Mouse (Mus musculus) kidney, postnatal 4 days (tissue): ENCODE results near the gene Rtraf.
"Not testable (repeated sequence)": the region's sequence is repeated elsewhere in the genome, so short reads cannot be mapped to it uniquely, and the experiment has no call there.

Experiments
- DNase-seq, 2 experiments: peaks; one replicate each; pipeline ENCODE4 v3.0.0; 2021; ENCODE audit warnings: mixed read lengths in 2 of 2

Rtraf gene

GRCm38 (mm10) chr14:19823321-19824142 is at the start of gene Rtraf:
Gene Rtraf (minus strand): TSS chr14:19823824.
- peak; percentile 96 to 97 for DNase-seq

- DNase-seq = peak; percentile 22 to 26
Observed at GRCm38 (mm10) chr14:19867286-19867935, 43.8 kb upstream of the Rtraf start.

- DNase-seq = not testable (repeated sequence)
Observed at GRCm38 (mm10) chr14:19865121-19865520, 41.5 kb upstream of the Rtraf start.

GRCm38 (mm10) chr14:19861311-19862080 is 37.9 kb upstream of the Rtraf start:
- no peak for DNase-seq

GRCm38 (mm10) chr14:19860281-19860680 is 36.7 kb upstream of the Rtraf start:
- DNase-seq = no peak

- peak in 1 of 2 experiments; percentile 14 for DNase-seq
Observed at GRCm38 (mm10) chr14:19858808-19859776, 35.5 kb upstream of the Rtraf start.

GRCm38 (mm10) chr14:19858279-19858678 is 34.7 kb upstream of the Rtraf start:
- no peak for DNase-seq

- DNase-seq = no peak
Observed at GRCm38 (mm10) chr14:19853471-19853870, 29.8 kb upstream of the Rtraf start.

GRCm38 (mm10) chr14:19839600-19840332 is 16.1 kb upstream of the Rtraf start:
- peak; percentile 78 to 82 for DNase-seq

GRCm38 (mm10) chr14:19836289-19836688 is 12.7 kb upstream of the Rtraf start:
- no peak for DNase-seq

- DNase-seq = no peak
Observed at GRCm38 (mm10) chr14:19825481-19825880, 1.9 kb upstream of the Rtraf start.

GRCm38 (mm10) chr14:19821686-19822085 is 1.9 kb downstream of the Rtraf start:
- DNase-seq = no peak

GRCm38 (mm10) chr14:19817949-19818348 is 5.7 kb downstream of the Rtraf start:
- peak; percentile 92 to 93 for DNase-seq

GRCm38 (mm10) chr14:19813061-19813460 is 10.6 kb downstream of the Rtraf start:
- no peak for DNase-seq

- no peak for DNase-seq
Observed at GRCm38 (mm10) chr14:19809934-19810333, 13.7 kb downstream of the Rtraf start.

- DNase-seq = no peak
Observed at GRCm38 (mm10) chr14:19807858-19808257, 15.8 kb downstream of the Rtraf start.

GRCm38 (mm10) chr14:19807339-19807738 is 16.3 kb downstream of the Rtraf start:
- no peak for DNase-seq

- peak; percentile 32 to 46 for DNase-seq
Observed at GRCm38 (mm10) chr14:19803623-19804022, 20.0 kb downstream of the Rtraf start.

GRCm38 (mm10) chr14:19803222-19803621 is 20.4 kb downstream of the Rtraf start:
- no peak for DNase-seq

GRCm38 (mm10) chr14:19801474-19802215 is 22.0 kb downstream of the Rtraf start:
- no peak for DNase-seq

- DNase-seq = no peak
Observed at GRCm38 (mm10) chr14:19800485-19800884, 23.1 kb downstream of the Rtraf start.
